Mouse (Mus musculus): ENCODE data around the gene 2310011J03Rik. TPM values are rescaled to one million over a fixed set of nuclear protein-coding genes. Genes with fewer than 3 reads are reported as not detected.

2310011J03Rik gene
- polyA plus RNA-seq, 1 experiment from 2014 or later = 39.7 TPM

GRCm38 (mm10) chr10:80295618-80296425, 24.5 kb downstream of the 2310011J03Rik start, which contains the start of gene Apc2:
Apc2 (plus strand) TSS chr10:80295977.
- ATAC-seq (replicated peaks; ENCODE audit: low FRiP score) = peak; percentile 38
- peaks cover 11% of the 10 kb centered on the region for H3K36me3 ChIP-seq (ENCODE audit: control insufficient read depth, insufficient read depth, low read length)

GRCm38 (mm10) chr10:80294788-80295303, 25.5 kb downstream of the 2310011J03Rik start:
- Histone ChIP-seq H3K4me2 (ENCODE audit: low read depth, low read length, severe bottlenecking) (no peak overlapping the region), H3K36me3 (ENCODE audit: control insufficient read depth, insufficient read depth, low read length) (peaks cover 11% of the 10 kb centered on the region), H3K4me3 (ENCODE audit: low read depth, low read length) (no peak overlapping the region), H3K27me3 (ENCODE audit: control insufficient read depth, insufficient read depth, low read length) (peaks cover 5% of the 10 kb centered on the region), H3K9ac (ENCODE audit: low read length) (peak overlapping the region; percentile 54; the same call in 1 of the 2 replicates), H3K9me3 (ENCODE audit: control insufficient read depth, low read length) (no peaks in the 10 kb centered on the region), H3K4me1 (replicated peaks; ENCODE audit: control insufficient read depth, insufficient read depth, low read length) (peaks cover 36% of the 10 kb centered on the region), H3K27ac (ENCODE audit: low read depth, low read length) (peak overlapping the region; percentile 78)
- ATAC-seq (replicated peaks; ENCODE audit: low FRiP score) = no peak
- WGBS = 42% methylated on average over 7 of the region's 7 CpGs
- no peak for DNase-seq (ENCODE audit: low spot score)

More at GRCm38 (mm10) chr10:80295618-80296425, 24.5 kb downstream of the 2310011J03Rik start, which contains the start of gene Apc2:
- peak within 1 kb of the TSS; percentile 54 for H3K9ac ChIP-seq (ENCODE audit: low read length)
- peak within 1 kb of the TSS; percentile 35 for H3K4me3 ChIP-seq (ENCODE audit: low read depth, low read length)
- H3K4me1 ChIP-seq (replicated peaks; ENCODE audit: control insufficient read depth, insufficient read depth, low read length) = peaks cover 44% of the 10 kb centered on the region
- WGBS = under 1% methylated on average over 26 of the region's 26 CpGs
- H3K4me2 ChIP-seq (ENCODE audit: low read depth, low read length, severe bottlenecking) = peak within 1 kb of the TSS; percentile 55
- H3K27ac ChIP-seq (ENCODE audit: low read depth, low read length) = peak within 1 kb of the TSS; percentile 78
- peak; percentile 89 for DNase-seq (ENCODE audit: low spot score)
- H3K9me3 ChIP-seq (ENCODE audit: control insufficient read depth, low read length) = no peaks in the 10 kb centered on the region
- peaks cover 5% of the 10 kb centered on the region for H3K27me3 ChIP-seq (ENCODE audit: control insufficient read depth, insufficient read depth, low read length)

- DNase-seq (ENCODE audit: low spot score) (no peak), ATAC-seq (replicated peaks; ENCODE audit: low FRiP score) (no peak)
- H3K9me3 ChIP-seq (ENCODE audit: control insufficient read depth, low read length) = no peaks in the 10 kb centered on the region
- H3K9ac ChIP-seq (ENCODE audit: low read length) = 0 out of 2 replicates have a peak overlapping the region, but pooled peaks have one; percentile 3
- H3K4me2 ChIP-seq (ENCODE audit: low read depth, low read length, severe bottlenecking) = no peak overlapping the region
- WGBS = 76% methylated on average over 4 of the region's 4 CpGs
- H3K4me3 ChIP-seq (ENCODE audit: low read depth, low read length) = no peak overlapping the region
- peaks cover 31% of the 10 kb centered on the region for H3K4me1 ChIP-seq (replicated peaks; ENCODE audit: control insufficient read depth, insufficient read depth, low read length)
- no peak overlapping the region for H3K27ac ChIP-seq (ENCODE audit: low read depth, low read length)
- peaks cover 11% of the 10 kb centered on the region for H3K36me3 ChIP-seq (ENCODE audit: control insufficient read depth, insufficient read depth, low read length)
- H3K27me3 ChIP-seq (ENCODE audit: control insufficient read depth, insufficient read depth, low read length) = 0 out of 2 replicates have a peak, but pooled peaks cover 2% of the 10 kb centered on the region
These were observed 26.0 kb downstream of the 2310011J03Rik start for GRCm38 (mm10) chr10:80294311-80294710.

- Histone ChIP-seq H3K4me2 (ENCODE audit: low read depth, low read length, severe bottlenecking) (peak overlapping the region; percentile 100), H3K4me3 (ENCODE audit: low read depth, low read length) (peak overlapping the region; percentile 95), H3K9ac (ENCODE audit: low read length) (peak overlapping the region; percentile 99), H3K9me3 (ENCODE audit: control insufficient read depth, low read length) (no peaks in the 10 kb centered on the region), H3K4me1 (replicated peaks; ENCODE audit: control insufficient read depth, insufficient read depth, low read length) (peaks cover 26% of the 10 kb centered on the region), H3K27me3 (ENCODE audit: control insufficient read depth, insufficient read depth, low read length) (0 out of 2 replicates have a peak, but pooled peaks cover 2% of the 10 kb centered on the region), H3K36me3 (ENCODE audit: control insufficient read depth, insufficient read depth, low read length) (peaks cover 11% of the 10 kb centered on the region), H3K27ac (ENCODE audit: low read depth, low read length) (peak overlapping the region; percentile 86; the same call in 1 of the 2 replicates)
- DNase-seq (ENCODE audit: low spot score) = no peak
- 23% methylated on average over 13 of the region's 14 CpGs for WGBS
- no peak for ATAC-seq (replicated peaks; ENCODE audit: low FRiP score)
These were observed 27.0 kb downstream of the 2310011J03Rik start for GRCm38 (mm10) chr10:80293325-80293724.

- Histone ChIP-seq H3K4me2 (ENCODE audit: low read depth, low read length, severe bottlenecking) (peak within 1 kb of the TSS; percentile 100), H3K27ac (ENCODE audit: low read depth, low read length) (peak within 1 kb of the TSS; percentile 86), H3K9ac (ENCODE audit: low read length) (peak within 1 kb of the TSS; percentile 99), H3K9me3 (ENCODE audit: control insufficient read depth, low read length) (no peaks in the 10 kb centered on the region), H3K27me3 (ENCODE audit: control insufficient read depth, insufficient read depth, low read length) (0 out of 2 replicates have a peak, but pooled peaks cover under 1% of the 10 kb centered on the region), H3K4me3 (ENCODE audit: low read depth, low read length) (peak within 1 kb of the TSS; percentile 95), H3K36me3 (ENCODE audit: control insufficient read depth, insufficient read depth, low read length) (peaks cover 11% of the 10 kb centered on the region), H3K4me1 (replicated peaks; ENCODE audit: control insufficient read depth, insufficient read depth, low read length) (peaks cover 21% of the 10 kb centered on the region)
- peak; percentile 99 for DNase-seq (ENCODE audit: low spot score)
- ATAC-seq (replicated peaks; ENCODE audit: low FRiP score) = peak; percentile 80
- under 1% methylated on average over 72 of the region's 72 CpGs for WGBS
These were observed 27.8 kb downstream of the 2310011J03Rik start, which contains the start of gene Rps15 for GRCm38 (mm10) chr10:80292251-80293146. Rps15 (plus strand) TSS chr10:80292453.

GRCm38 (mm10) chr10:80288657-80289056, 31.7 kb downstream of the 2310011J03Rik start:
- Histone ChIP-seq H3K27me3 (ENCODE audit: control insufficient read depth, insufficient read depth, low read length) (no peaks in the 10 kb centered on the region), H3K27ac (ENCODE audit: low read depth, low read length) (no peak overlapping the region), H3K4me2 (ENCODE audit: low read depth, low read length, severe bottlenecking) (no peak overlapping the region), H3K9ac (ENCODE audit: low read length) (no peak overlapping the region), H3K36me3 (ENCODE audit: control insufficient read depth, insufficient read depth, low read length) (peaks cover 5% of the 10 kb centered on the region; the same call in 1 of the 2 replicates), H3K4me1 (replicated peaks; ENCODE audit: control insufficient read depth, insufficient read depth, low read length) (peaks cover 7% of the 10 kb centered on the region; the same call in 1 of the 2 replicates), H3K9me3 (ENCODE audit: control insufficient read depth, low read length) (no peaks in the 10 kb centered on the region), H3K4me3 (ENCODE audit: low read depth, low read length) (no peak overlapping the region)
- ATAC-seq (replicated peaks; ENCODE audit: low FRiP score) (no peak), DNase-seq (ENCODE audit: low spot score) (no peak)
- WGBS = 77% methylated on average over 8 of the region's 8 CpGs

GRCm38 (mm10) chr10:80288097-80288496, 32.2 kb downstream of the 2310011J03Rik start:
- DNase-seq (ENCODE audit: low spot score) (no peak), ATAC-seq (replicated peaks; ENCODE audit: low FRiP score) (no peak)
- H3K27ac ChIP-seq (ENCODE audit: low read depth, low read length) = no peak overlapping the region
- no peak overlapping the region for H3K9ac ChIP-seq (ENCODE audit: low read length)
- no peaks in the 10 kb centered on the region for H3K9me3 ChIP-seq (ENCODE audit: control insufficient read depth, low read length)
- H3K4me3 ChIP-seq (ENCODE audit: low read depth, low read length) = no peak overlapping the region
- H3K4me1 ChIP-seq (replicated peaks; ENCODE audit: control insufficient read depth, insufficient read depth, low read length) = peaks cover 4% of the 10 kb centered on the region; the same call in 1 of the 2 replicates
- no peak overlapping the region for H3K4me2 ChIP-seq (ENCODE audit: low read depth, low read length, severe bottlenecking)
- H3K36me3 ChIP-seq (ENCODE audit: control insufficient read depth, insufficient read depth, low read length) = peaks cover 5% of the 10 kb centered on the region; the same call in 1 of the 2 replicates
- 93% methylated on average over 12 of the region's 12 CpGs for WGBS
- no peaks in the 10 kb centered on the region for H3K27me3 ChIP-seq (ENCODE audit: control insufficient read depth, insufficient read depth, low read length)
